Mouse (Mus musculus) liver, adult 2 months (tissue): ENCODE data around the gene Lmntd1. TPM values are rescaled to one million over a fixed set of nuclear protein-coding genes. Genes with fewer than 3 reads are reported as not detected.

Experiments
- DNase-seq: peaks from one replicate; pipeline ENCODE4 v3.0.0-alpha.2; 2011; ENCODE audit warnings: low read depth, low spot score; ENCODE audit errors: extremely low read depth
- H3K27ac ChIP-seq: fragments of 200-500 bp; replicated peaks from 2 replicates; pipeline ENCODE4 v1.5.1; 2012; ENCODE audit warnings: low read depth, mild to moderate bottlenecking, control low read depth, inconsistent platforms, low read length; ENCODE audit not compliant: insufficient read depth
- H3K27me3 ChIP-seq: fragments of 200-500 bp; 2 replicates; pipeline ENCODE4 v1.6.1; 2012; ENCODE audit warnings: mild to moderate bottlenecking, moderate library complexity, low read length, inconsistent platforms; ENCODE audit not compliant: control insufficient read depth, insufficient read depth
- H3K36me3 ChIP-seq: fragments of 200-500 bp; 2 replicates; pipeline ENCODE4 v1.6.1; 2012; ENCODE audit warnings: low read length, inconsistent platforms; ENCODE audit not compliant: control insufficient read depth, insufficient read depth
- H3K4me1 ChIP-seq: fragments of 200-500 bp; 2 replicates; pipeline ENCODE4 v1.6.1; 2011; ENCODE audit warnings: low read length; ENCODE audit not compliant: control insufficient read depth, insufficient read depth
- H3K4me3 ChIP-seq: fragments of 200-500 bp; 2 replicates; pipeline ENCODE4 v1.5.1; 2011; ENCODE audit warnings: low read depth, mild to moderate bottlenecking, control low read depth, low read length, moderate library complexity; ENCODE audit not compliant: insufficient read depth
- H3K79me2 ChIP-seq: fragments of 200-500 bp; 2 replicates; pipeline ENCODE4 v1.6.1; 2012; ENCODE audit warnings: inconsistent platforms, mild to moderate bottlenecking, low read length, moderate library complexity; ENCODE audit not compliant: control insufficient read depth, insufficient read depth
- H3K9ac ChIP-seq: fragments of 200-500 bp; 2 replicates; pipeline ENCODE4 v1.6.1; 2012; ENCODE audit warnings: low read depth, mild to moderate bottlenecking, control low read depth, inconsistent platforms, low read length
- CTCF ChIP-seq: fragments of 200-500 bp; IDR thresholded peaks from 2 replicates; pipeline ENCODE4 v1.5.1; 2011; ENCODE audit warnings: low read depth, low read length, control low read depth
- POLR2A ChIP-seq: fragments of 200-500 bp; IDR thresholded peaks from 2 replicates; pipeline ENCODE4 v1.6.1; 2011; ENCODE audit warnings: low read length, control low read depth; ENCODE audit not compliant: insufficient read depth; ENCODE audit errors: extremely low read depth
- WGBS: fragments of 180-500 bp; shearing (Covaris S2); methylation state at CpG from one replicate; pipeline ENCODE4 v1.1.7; 2018; 5-methylcytosine and 5-hydroxymethylcytosine counted together
- polyA plus RNA-seq: library from polyadenylated mRNA; depleted of rRNA; stranded (reverse); fragments of >200 nt; gene quantifications from 2 replicates; pipeline ENCODE4 v1.2.3, GENCODE M21; 2012
- total RNA-seq: library from RNA; depleted of rRNA; stranded (reverse); fragments of >200 nt; gene quantifications from 2 replicates; pipeline ENCODE4 v1.2.3, GENCODE M21; 2014

Lmntd1 gene
- total and polyA plus RNA-seq, 2 experiments: not detected

GRCm38 (mm10) chr6:145435764-145436163, 178.4 kb downstream of the Lmntd1 start:
- WGBS: 38% methylated on average over 10 of the region's 10 CpGs
- Histone ChIP-seq H3K4me1 (no peaks in the 10 kb centered on the region), H3K27me3 (no peaks in the 10 kb centered on the region), H3K79me2 (no peaks in the 10 kb centered on the region), H3K36me3 (no peaks in the 10 kb centered on the region), H3K4me3 (no peak overlapping the region), H3K27ac (no peak overlapping the region), H3K9ac (no peak overlapping the region)
- TF ChIP-seq POLR2A (no peak), CTCF (no peak)
- peak; percentile 53 for DNase-seq

DNA sequence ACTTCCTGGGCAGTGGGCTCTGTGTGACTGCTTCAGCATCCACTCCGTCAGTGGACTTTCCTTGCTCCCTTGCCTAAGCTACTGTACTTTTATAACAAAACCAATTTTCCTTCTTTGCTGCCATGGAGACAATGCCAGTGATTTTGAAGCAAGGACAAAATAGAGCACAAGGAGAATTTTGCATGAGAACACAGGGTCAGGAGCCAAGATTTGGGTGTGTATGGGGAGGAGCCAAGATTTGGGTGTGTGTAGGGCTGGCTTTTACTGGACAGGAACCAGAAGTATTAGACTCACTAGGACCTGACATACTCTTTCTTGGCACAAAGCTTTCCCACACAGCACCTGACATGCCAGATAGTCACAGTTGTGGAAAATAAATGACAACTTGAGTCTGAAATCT, 179.0 kb downstream of the Lmntd1 start:
- H3K9ac ChIP-seq: no peak overlapping the region
- no peak for TF ChIP-seq POLR2A
- H3K27me3 ChIP-seq: no peaks in the 10 kb centered on the region
- H3K4me1 ChIP-seq: no peaks in the 10 kb centered on the region
- no peaks in the 10 kb centered on the region for H3K36me3 ChIP-seq
- no peak overlapping the region for H3K27ac ChIP-seq
- DNase-seq: no peak
- whole genome bisulfite sequencing: 100% methylated on average over 1 of the region's 1 CpGs
- no peak overlapping the region for H3K4me3 ChIP-seq
- no peaks in the 10 kb centered on the region for H3K79me2 ChIP-seq

DNA sequence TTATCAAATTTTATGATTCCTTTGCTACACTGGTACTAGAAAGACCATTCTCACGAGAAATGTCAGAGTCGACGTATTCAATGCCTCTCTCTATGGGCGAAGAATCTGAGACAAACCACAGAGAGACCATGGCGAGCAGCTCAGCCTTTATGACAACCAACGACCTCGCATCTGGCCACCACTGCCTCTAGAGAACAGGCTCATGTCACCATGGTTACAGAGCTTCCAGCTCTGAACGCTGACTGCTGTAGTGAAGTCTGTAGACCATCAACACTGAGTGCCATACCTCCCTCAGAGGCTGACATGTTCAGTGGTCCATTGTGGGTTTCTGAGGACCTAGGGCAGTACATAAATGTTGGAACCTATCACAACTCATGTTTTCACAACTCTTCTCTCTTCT, 180.2 kb downstream of the Lmntd1 start:
- no peaks in the 10 kb centered on the region for H3K79me2 ChIP-seq
- no peaks in the 10 kb centered on the region for H3K36me3 ChIP-seq
- no peak overlapping the region for H3K4me3 ChIP-seq
- 89% methylated on average over 8 of the region's 8 CpGs for WGBS
- no peak overlapping the region for H3K27ac ChIP-seq
- no peak overlapping the region for H3K9ac ChIP-seq
- H3K4me1 ChIP-seq: no peaks in the 10 kb centered on the region
- no peaks in the 10 kb centered on the region for H3K27me3 ChIP-seq
- no peak for DNase-seq
- TF ChIP-seq POLR2A: no peak
- TF ChIP-seq CTCF: no peak

DNA sequence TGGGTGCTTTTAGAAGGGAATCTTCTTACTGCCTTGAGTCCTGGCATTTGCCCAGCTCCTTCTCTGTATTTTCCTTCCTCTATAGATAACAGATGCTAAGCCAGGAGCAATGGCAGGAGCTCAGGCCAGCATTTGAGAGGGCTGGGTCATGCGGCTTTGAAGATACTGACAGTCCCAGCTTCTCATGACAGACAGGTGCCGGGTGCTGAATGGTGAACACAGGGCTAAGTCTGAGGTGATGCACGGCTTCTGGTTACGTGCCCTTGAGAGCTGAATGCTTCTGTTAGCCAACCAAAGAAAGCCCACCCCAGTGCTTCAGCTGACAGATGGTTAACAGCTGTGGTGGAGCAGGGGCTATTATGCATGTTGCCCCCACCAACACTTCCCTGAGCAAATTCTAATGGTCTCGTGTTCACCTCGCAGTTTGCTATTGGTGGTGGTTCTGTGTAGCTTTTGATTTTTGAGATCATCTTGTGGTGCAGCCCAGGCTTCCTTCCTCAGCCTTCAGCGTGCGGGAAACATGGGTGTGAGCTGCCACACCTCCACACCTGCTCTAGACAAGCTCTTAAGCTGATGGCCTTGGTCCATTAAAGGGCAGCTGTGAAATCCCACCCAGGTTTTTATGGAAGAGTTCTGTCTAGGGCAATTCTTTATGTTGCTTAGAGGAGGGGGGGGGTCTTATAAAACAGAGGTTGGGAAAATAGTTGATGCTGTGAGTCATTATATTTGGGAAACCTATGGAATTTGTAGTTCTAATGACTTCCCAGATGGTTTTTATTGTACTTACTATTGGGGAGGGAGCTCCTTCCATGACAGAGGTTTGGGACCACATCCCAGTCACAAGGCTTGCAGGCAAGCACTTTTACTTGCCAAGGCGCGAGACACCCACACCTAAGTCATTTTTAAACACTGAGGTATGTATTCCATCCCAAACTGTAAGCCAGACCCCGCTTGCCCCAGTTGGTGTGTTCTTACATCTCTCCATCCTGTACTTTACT, 181.1 kb downstream of the Lmntd1 start:
- no peak for TF ChIP-seq CTCF

GRCm38 (mm10) chr6:145431747-145432146, 182.4 kb downstream of the Lmntd1 start:
- DNase-seq: no peak
- Histone ChIP-seq H3K4me3 (no peak overlapping the region), H3K27ac (no peak overlapping the region), H3K79me2 (no peaks in the 10 kb centered on the region), H3K36me3 (no peaks in the 10 kb centered on the region), H3K9ac (no peak overlapping the region), H3K27me3 (no peaks in the 10 kb centered on the region), H3K4me1 (no peaks in the 10 kb centered on the region)
- WGBS: 81% methylated on average over 14 of the region's 14 CpGs
- TF ChIP-seq CTCF (no peak), POLR2A (no peak)

More for the DNA sequence above, 181.1 kb downstream of the Lmntd1 start:
- no peak overlapping the region for H3K27ac ChIP-seq
- no peak for DNase-seq
- H3K4me1 ChIP-seq: no peaks in the 10 kb centered on the region
- 89% methylated on average over 11 of the region's 11 CpGs for WGBS
- H3K36me3 ChIP-seq: no peaks in the 10 kb centered on the region
- no peak overlapping the region for H3K9ac ChIP-seq
- no peaks in the 10 kb centered on the region for H3K79me2 ChIP-seq
- no peaks in the 10 kb centered on the region for H3K27me3 ChIP-seq
- H3K4me3 ChIP-seq: no peak overlapping the region

DNA sequence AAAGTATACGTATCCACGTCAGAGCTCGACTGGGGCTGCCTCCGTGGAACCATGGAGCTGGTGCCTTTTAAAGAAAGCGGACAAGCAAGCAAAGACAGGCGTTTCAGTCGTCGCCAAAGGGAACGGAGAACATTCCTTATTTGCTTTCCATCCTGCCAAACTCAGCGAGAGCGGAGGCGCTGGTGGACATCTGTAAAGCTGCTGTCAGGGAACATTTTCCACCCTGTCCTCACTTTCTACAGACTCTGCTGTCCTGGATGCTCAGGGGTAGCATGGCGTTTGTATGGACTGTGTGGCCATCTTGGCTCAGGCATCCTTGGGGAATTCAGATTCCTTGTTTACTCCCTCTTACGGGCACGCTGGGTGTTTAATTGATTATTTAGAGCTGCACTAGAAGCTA, 186.7 kb downstream of the Lmntd1 start:
- H3K27ac ChIP-seq: no peak overlapping the region
- H3K79me2 ChIP-seq: no peaks in the 10 kb centered on the region
- H3K9ac ChIP-seq: no peak overlapping the region
- TF ChIP-seq POLR2A (no peak), CTCF (no peak)
- no peaks in the 10 kb centered on the region for H3K36me3 ChIP-seq
- WGBS: 76% methylated on average over 15 of the region's 15 CpGs
- H3K27me3 ChIP-seq: no peaks in the 10 kb centered on the region
- no peaks in the 10 kb centered on the region for H3K4me1 ChIP-seq
- no peak overlapping the region for H3K4me3 ChIP-seq
- no peak for DNase-seq
